Mouse (Mus musculus) heart, adult 10 weeks (tissue): ENCODE data around the gene Creld2. TPM values are rescaled to one million over a fixed set of nuclear protein-coding genes. Genes with fewer than 3 reads are reported as not detected.

Source experiments
- polyA plus RNA-seq: library from polyadenylated mRNA; stranded (reverse); fragments of 350-450 nt; fragmentation: Illumina TruSeq; extraction: RNeasy Lipid Tissue Mini Kit (QIAGEN cat#74804); gene quantifications from one replicate; pipeline ENCODE4 v1.2.3, GENCODE M21; 2014; ENCODE audit warnings: low read depth, low replicate concordance

The Creld2 gene
- 19.5 TPM for polyA plus RNA-seq

DNA sequence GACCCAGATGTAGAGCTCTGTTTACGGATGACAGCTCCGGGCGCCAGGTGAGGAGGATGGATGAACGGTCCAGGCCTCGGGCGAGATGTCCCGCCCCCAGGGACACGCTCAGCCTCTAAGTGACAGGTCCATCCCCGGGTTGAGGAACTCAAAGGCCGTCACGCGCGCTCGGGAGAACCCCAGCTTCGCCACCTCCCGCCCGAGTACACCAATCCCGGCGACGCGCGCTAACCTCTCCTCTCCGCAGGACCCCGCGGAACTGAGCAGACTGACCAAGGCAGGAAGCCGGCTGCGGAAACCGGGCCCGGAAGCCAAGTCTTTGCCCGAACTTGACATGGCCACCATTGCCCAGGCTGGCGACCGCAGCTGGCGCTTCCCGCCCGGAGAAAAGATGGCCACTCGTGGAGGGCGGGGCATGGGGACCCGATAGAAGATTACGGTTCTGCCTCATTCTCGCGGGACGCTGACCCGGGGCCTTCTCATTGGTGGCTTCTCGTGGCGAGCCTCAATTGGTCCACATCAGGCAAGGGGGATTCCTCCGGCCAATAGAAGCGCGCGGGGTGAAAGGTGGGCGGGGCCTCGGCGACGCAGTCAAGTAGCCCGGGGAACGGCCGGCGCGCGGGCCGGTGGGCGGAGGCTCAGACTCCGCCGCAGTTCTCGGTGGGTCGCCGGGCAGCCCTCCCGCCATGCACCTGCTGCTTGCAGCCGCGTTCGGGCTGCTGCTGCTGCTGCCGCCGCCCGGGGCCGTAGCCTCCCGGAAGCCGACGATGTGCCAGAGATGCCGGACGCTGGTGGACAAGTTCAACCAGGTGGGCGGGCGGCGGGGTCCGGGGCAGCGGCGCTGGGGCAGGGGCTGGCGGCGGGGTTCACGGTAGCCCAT lies at the start of gene Creld2, which contains the start of gene Alg12:
Gene Creld2 (plus strand): TSS at position 621 of the 880 bp plus-strand sequence.
Gene Alg12 (minus strand): TSS at position 293 of the 880 bp plus-strand sequence.

DNA sequence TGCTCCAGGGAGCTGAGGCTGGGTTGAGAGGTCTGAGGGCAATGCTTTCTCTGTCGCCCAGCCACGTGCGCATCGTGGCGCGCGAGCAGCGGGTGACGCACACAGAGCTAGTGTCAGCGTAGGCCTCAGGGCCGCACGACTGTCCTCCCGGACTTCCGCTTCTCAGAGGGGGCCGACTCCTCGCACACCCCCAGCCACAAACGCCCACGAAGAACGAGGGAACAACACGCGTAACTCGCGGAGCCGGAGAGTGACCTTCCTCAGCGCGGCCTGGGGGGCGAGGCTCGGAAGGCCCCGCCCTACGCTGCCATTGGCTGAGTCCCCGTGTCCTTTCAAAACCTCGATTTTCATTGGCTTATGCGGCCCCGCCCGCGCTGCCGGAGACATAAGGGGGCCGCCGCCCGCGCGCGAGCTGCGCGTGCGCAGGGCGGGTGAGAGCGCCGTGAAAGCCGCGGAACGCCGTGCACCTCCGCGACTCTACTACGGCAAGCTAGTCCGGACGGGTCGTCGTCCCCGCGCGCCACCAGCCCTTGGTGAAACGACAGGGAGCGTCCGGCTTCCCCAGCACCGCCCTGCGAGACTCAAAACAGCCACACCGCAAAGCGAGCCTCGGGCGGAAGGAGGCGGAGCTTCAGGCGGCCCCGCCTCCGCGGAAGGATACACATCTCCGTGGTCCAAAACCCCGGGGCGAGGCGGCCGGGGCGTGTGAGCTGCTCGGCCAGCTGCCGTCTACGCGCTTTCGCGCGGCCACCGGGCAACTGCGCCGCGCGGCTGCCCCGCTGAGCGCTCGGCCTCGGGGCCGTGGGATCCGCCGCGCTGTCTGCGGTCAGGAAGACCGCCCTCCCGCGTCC lies 42.6 kb downstream of the Creld2 start, which contains the start of gene Pim3:
Gene Pim3 (plus strand): TSS at position 415 of the 851 bp plus-strand sequence.

Other genes with a start within 250 kb of the Creld2 start
- not detected for gene Zdhhc25, start 219.3 kb upstream of the Creld2 start, polyA plus RNA-seq
- gene Brd1, start 85.4 kb upstream of the Creld2 start, polyA plus RNA-seq, result 20.1 TPM
- gene Zbed4, start 68.0 kb upstream of the Creld2 start, polyA plus RNA-seq, result 6.7 TPM
- 7.8 TPM for gene Alg12, start 328 bp upstream of the Creld2 start, polyA plus RNA-seq
- gene Pim3, start 42.5 kb downstream of the Creld2 start, polyA plus RNA-seq, result 87.1 TPM
- not detected for gene Ttll8, start 134.8 kb downstream of the Creld2 start, polyA plus RNA-seq
- gene Mlc1, start 159.4 kb downstream of the Creld2 start, polyA plus RNA-seq, result not detected
- gene Mov10l1, start 163.3 kb downstream of the Creld2 start, polyA plus RNA-seq, result 68.0 TPM
- 1.3 TPM for gene Panx2, start 240.1 kb downstream of the Creld2 start, polyA plus RNA-seq